In genomic region chr7:80186021-80186420, GRCm38 (mm10) we compare ENCODE assay signal across 8 mouse cellular contexts. TPM values are rescaled to one million over a fixed set of nuclear protein-coding genes. Genes with fewer than 3 reads are reported as not detected.
A peak's percentile ranks its signal among the peaks of the same experiment; 100 is the strongest.
DNase-seq lines count a peak whose midpoint lies in the region; ATAC-seq and TF ChIP-seq lines count a peak whose summit lies in the region.

No protein-coding gene starts in this region.

- TF ChIP-seq CTCF in kidney, postnatal 0 days (IDR thresholded peaks at IDR 0.05; ENCODE audit: low read depth), result no peak
- TF ChIP-seq CTCF in midbrain, postnatal 0 days (IDR thresholded peaks at IDR 0.05), result no peak

- peak overlapping the region; percentile 55 for H3K4me3 ChIP-seq in heart, embryonic 12.5 days
- peak overlapping the region; percentile 47; the same call in 1 of the 2 replicates for H3K4me3 ChIP-seq in kidney, postnatal 0 days (replicated peaks; ENCODE audit: low read depth, low read length)
- H3K4me3 ChIP-seq in midbrain, postnatal 0 days (ENCODE audit: low read depth, low read length), result peak overlapping the region; percentile 43

- H3K9me3 ChIP-seq in heart, embryonic 12.5 days (replicated peaks), result no peaks in the 10 kb centered on the region
- H3K9me3 ChIP-seq in kidney, postnatal 0 days (replicated peaks; ENCODE audit: low read length), result no peaks in the 10 kb centered on the region
- H3K9me3 ChIP-seq in midbrain, postnatal 0 days (ENCODE audit: low read length), result no peaks in the 10 kb centered on the region

- peak; percentile 76 for ATAC-seq in heart, embryonic 12.5 days (ENCODE audit: insufficient number of reproducible peaks, low FRiP score)
- ATAC-seq in kidney, postnatal 0 days (replicated peaks; ENCODE audit: low FRiP score, low read depth), result peak; percentile 47; the same call in 1 of the 2 replicates
- ATAC-seq in midbrain, postnatal 0 days (ENCODE audit: low FRiP score), result no peak
- no peak for ATAC-seq in granulocyte monocyte progenitor cell, adult 5-6 weeks (replicated peaks; ENCODE audit: poor library complexity, severe bottlenecking)

- WGBS in heart, embryonic 12.5 days, result 5% methylated on average over 8 of the region's 8 CpGs
- WGBS in kidney, postnatal 0 days, result 12% methylated on average over 8 of the region's 8 CpGs
- 24% methylated on average over 8 of the region's 8 CpGs for WGBS in midbrain, postnatal 0 days

- peak overlapping the region; percentile 98 for H3K27ac ChIP-seq in heart, embryonic 12.5 days (ENCODE audit: poor library complexity, severe bottlenecking)
- H3K27ac ChIP-seq in kidney, postnatal 0 days, result peak overlapping the region; percentile 92
- H3K27ac ChIP-seq in midbrain, postnatal 0 days (ENCODE audit: low read depth, low read length), result peak overlapping the region; percentile 60

- no peaks in the 10 kb centered on the region for H3K36me3 ChIP-seq in heart, embryonic 12.5 days
- H3K36me3 ChIP-seq in kidney, postnatal 0 days (ENCODE audit: insufficient read depth, low read length), result no peaks in the 10 kb centered on the region
- H3K36me3 ChIP-seq in midbrain, postnatal 0 days (ENCODE audit: insufficient read depth, low read length), result no peaks in the 10 kb centered on the region

- peaks cover 58% of the 10 kb centered on the region for H3K4me1 ChIP-seq in heart, embryonic 12.5 days (replicated peaks)
- peaks cover 29% of the 10 kb centered on the region for H3K4me1 ChIP-seq in kidney, postnatal 0 days (replicated peaks; ENCODE audit: insufficient read depth, low read length)
- H3K4me1 ChIP-seq in midbrain, postnatal 0 days (ENCODE audit: insufficient read depth, low read length), result peaks cover 6% of the 10 kb centered on the region; the same call in 1 of the 2 replicates

- no peaks in the 10 kb centered on the region; the same call in 1 of the 2 replicates for H3K27me3 ChIP-seq in heart, embryonic 12.5 days (replicated peaks)
- H3K27me3 ChIP-seq in kidney, postnatal 0 days (ENCODE audit: insufficient read depth, low read length), result no peaks in the 10 kb centered on the region
- H3K27me3 ChIP-seq in midbrain, postnatal 0 days (ENCODE audit: insufficient read depth, low read length), result no peaks in the 10 kb centered on the region

- peak overlapping the region; percentile 72 for H3K4me2 ChIP-seq in heart, embryonic 12.5 days
- peak overlapping the region; percentile 80 for H3K4me2 ChIP-seq in kidney, postnatal 0 days (ENCODE audit: low read length)
- H3K4me2 ChIP-seq in midbrain, postnatal 0 days (ENCODE audit: low read depth, low read length, poor library complexity, severe bottlenecking), result peak overlapping the region; percentile 53

- H3K9ac ChIP-seq in heart, embryonic 12.5 days, result peak overlapping the region; percentile 71
- peak overlapping the region; percentile 60; the same call in 1 of the 2 replicates for H3K9ac ChIP-seq in kidney, postnatal 0 days (ENCODE audit: low read depth, low read length)
- H3K9ac ChIP-seq in midbrain, postnatal 0 days (replicated peaks; ENCODE audit: low read length, poor library complexity, severe bottlenecking), result peak overlapping the region; percentile 54

- DNase-seq in lung, adult 18-20 months, result peak; percentile 38 to 42
- DNase-seq in lung, postnatal 36 days, result no peak
- peak; percentile 64 for DNase-seq in embryo, embryonic 10.5 days (ENCODE audit: low spot score)
- peak; percentile 50 for DNase-seq in kidney, postnatal 0 days (ENCODE audit: low spot score)
- DNase-seq in midbrain, postnatal 0 days (ENCODE audit: low spot score), result no peak
- no peak for DNase-seq in layer of hippocampus, adult 8-10 months (ENCODE audit: low spot score in 2 of 2)

RNA-seq across cellular contexts. Expression of gene Sema4b, which starts 0.6 kb away (rescaled TPM):
- polyA plus RNA-seq in heart, embryonic 12.5 days (2016; fragmentation: Nextera tagmentation; extraction: Ambion mirVana), result 10.3 and 10.7 TPM in 2 replicates
- 20.7 and 21.2 TPM in 2 replicates for polyA plus RNA-seq in kidney, postnatal 0 days (2015; fragmentation: Nextera tagmentation; extraction: Ambion mirVana)
- total RNA-seq in midbrain, postnatal 0 days (2014; rRNA removed), result 40.3 and 43.7 TPM in 2 replicates
- polyA plus RNA-seq in midbrain, postnatal 0 days (2015; fragmentation: Nextera tagmentation; extraction: Ambion mirVana), result 26.3 and 29.2 TPM in 2 replicates
- 10 to 100 TPM; 22.0 to 27.7 (median 25.9) TPM for total RNA-seq in layer of hippocampus, adult 8-10 months (2022)
- 6.2 and 6.6 TPM in 2 replicates for total RNA-seq in granulocyte monocyte progenitor cell, adult 5-6 weeks (2014; fragmentation: Nextera tagmentation)
- total RNA-seq in granulocyte monocyte progenitor cell, adult 5-6 weeks (2017), result 3.6 and 4.4 TPM in 2 replicates

RNA-seq across cellular contexts. Expression of gene Cib1, which starts 46.6 kb away (rescaled TPM):
- polyA plus RNA-seq in heart, embryonic 12.5 days (2016; fragmentation: Nextera tagmentation; extraction: Ambion mirVana), result 43.4 and 47.3 TPM in 2 replicates
- 165 and 188 TPM in 2 replicates for polyA plus RNA-seq in kidney, postnatal 0 days (2015; fragmentation: Nextera tagmentation; extraction: Ambion mirVana)
- total RNA-seq in midbrain, postnatal 0 days (2014; rRNA removed), result 15.2 and 22.3 TPM in 2 replicates
- 30.6 and 33.7 TPM in 2 replicates for polyA plus RNA-seq in midbrain, postnatal 0 days (2015; fragmentation: Nextera tagmentation; extraction: Ambion mirVana)
- total RNA-seq in layer of hippocampus, adult 8-10 months (2022), result 10 to 100 TPM; 20.3 to 31.5 (median 25.9) TPM
- total RNA-seq in granulocyte monocyte progenitor cell, adult 5-6 weeks (2014; fragmentation: Nextera tagmentation), result 45.3 and 77.8 TPM in 2 replicates
- total RNA-seq in granulocyte monocyte progenitor cell, adult 5-6 weeks (2017), result 25.0 and 67.5 TPM in 2 replicates

RNA-seq across cellular contexts. Expression of gene Gdpgp1, which starts 46.6 kb away (rescaled TPM):
- polyA plus RNA-seq in heart, embryonic 12.5 days (2016; fragmentation: Nextera tagmentation; extraction: Ambion mirVana), result 3.6 and 3.9 TPM in 2 replicates
- polyA plus RNA-seq in kidney, postnatal 0 days (2015; fragmentation: Nextera tagmentation; extraction: Ambion mirVana), result 2.1 and 2.9 TPM in 2 replicates
- total RNA-seq in midbrain, postnatal 0 days (2014; rRNA removed), result 5.9 and 7.4 TPM in 2 replicates
- polyA plus RNA-seq in midbrain, postnatal 0 days (2015; fragmentation: Nextera tagmentation; extraction: Ambion mirVana), result 2.5 and 2.8 TPM in 2 replicates
- total RNA-seq in layer of hippocampus, adult 8-10 months (2022), result 1 to 10 TPM; 6.2 to 7.5 (median 7.0) TPM
- total RNA-seq in granulocyte monocyte progenitor cell, adult 5-6 weeks (2014; fragmentation: Nextera tagmentation), result 4.5 and 10.0 TPM in 2 replicates
- 1.9 and 3.0 TPM in 2 replicates for total RNA-seq in granulocyte monocyte progenitor cell, adult 5-6 weeks (2017)

Comparison
In these comparisons a context has a peak if more than half of its experiments do, and no peak if none do; other contexts are left out.
1. DNase-seq: peak in lung, adult 18-20 months (2 of 2), embryo, embryonic 10.5 days (single experiment) and kidney, postnatal 0 days (single experiment); none in lung, postnatal 36 days (single experiment), midbrain, postnatal 0 days (single experiment) and layer of hippocampus, adult 8-10 months (0 of 2).
2. ATAC-seq: peak in heart, embryonic 12.5 days (single experiment) and kidney, postnatal 0 days (single experiment); none in midbrain, postnatal 0 days (single experiment) and granulocyte monocyte progenitor cell, adult 5-6 weeks (single experiment).
3. Peak in every context shown above with its lines, with median percentiles within 50 percentile points of each other: H3K27ac ChIP-seq, H3K4me2 ChIP-seq, H3K4me3 ChIP-seq and H3K9ac ChIP-seq.